Mouse (Mus musculus): ENCODE data around the gene Hist1h1c.
"Not testable (repeated sequence)": the region's sequence is repeated elsewhere in the genome, so short reads cannot be mapped to it uniquely, and the experiment has no call there.

Hist1h1c gene

GRCm38 (mm10) chr13:23744421-23745380, 6.1 kb downstream of the Hist1h1c start:
- in situ Hi-C loops (cut with MboI; ENCODE audit: low sequenced_read_pairs), result no loop called here

- in situ Hi-C loops (cut with MboI; ENCODE audit: low sequenced_read_pairs), result no loop called here
These were observed 7.0 kb downstream of the Hist1h1c start, which contains the start of gene Hist1h3c for GRCm38 (mm10) chr13:23745381-23746161. Gene Hist1h3c (minus strand): TSS chr13:23745602.

GRCm38 (mm10) chr13:23746201-23747080, 7.8 kb downstream of the Hist1h1c start, which contains the start of gene Hist1h2bb:
Gene Hist1h2bb (plus strand): TSS chr13:23746734.
- in situ Hi-C loops (cut with MboI; ENCODE audit: low sequenced_read_pairs), result not testable (repeated sequence)

- in situ Hi-C loops (cut with MboI; ENCODE audit: low sequenced_read_pairs), result no loop called here
These were observed 8.7 kb downstream of the Hist1h1c start for GRCm38 (mm10) chr13:23747081-23747891.

GRCm38 (mm10) chr13:23747892-23748288, 9.3 kb downstream of the Hist1h1c start:
- in situ Hi-C loops (cut with MboI; ENCODE audit: low sequenced_read_pairs), result no loop called here

- in situ Hi-C loops (cut with MboI; ENCODE audit: low sequenced_read_pairs), result loop anchor here (25.0 kb wide), 1 partner anchor 1712 kb away; the partner anchor contains the start of genes Hist1h2ag, Hist1h2ah, Hist1h2bj and Hist1h2bk
These were observed 11.0 kb downstream of the Hist1h1c start for GRCm38 (mm10) chr13:23749563-23750121.

GRCm38 (mm10) chr13:23750839-23751477, 12.3 kb downstream of the Hist1h1c start, which contains the start of gene Hist1h2ab:
Gene Hist1h2ab (plus strand): TSS chr13:23751126.
- in situ Hi-C loops (cut with MboI; ENCODE audit: low sequenced_read_pairs), result loop anchor here (25.0 kb wide), 1 partner anchor 1714 kb away; the partner anchor contains the start of genes Hist1h2ag, Hist1h2ah, Hist1h2bj and Hist1h2bk

GRCm38 (mm10) chr13:23751478-23751956, 12.9 kb downstream of the Hist1h1c start:
- in situ Hi-C loops (cut with MboI; ENCODE audit: low sequenced_read_pairs), result loop anchor here (25.0 kb wide), 1 partner anchor 1714 kb away; the partner anchor contains the start of genes Hist1h2ag, Hist1h2ah, Hist1h2bj and Hist1h2bk

GRCm38 (mm10) chr13:23752067-23752741, 13.6 kb downstream of the Hist1h1c start, which contains the start of gene Hist1h3b:
Gene Hist1h3b (plus strand): TSS chr13:23752267.
- in situ Hi-C loops (cut with MboI; ENCODE audit: low sequenced_read_pairs), result loop anchor here (25.0 kb wide), 1 partner anchor 1715 kb away; the partner anchor contains the start of genes Hist1h2ag, Hist1h2ah, Hist1h2bj and Hist1h2bk

- in situ Hi-C loops (cut with MboI; ENCODE audit: low sequenced_read_pairs), result loop anchor here (25.0 kb wide), 1 partner anchor 1715 kb away; the partner anchor contains the start of genes Hist1h2ag, Hist1h2ah, Hist1h2bj and Hist1h2bk
These were observed 14.1 kb downstream of the Hist1h1c start for GRCm38 (mm10) chr13:23752742-23753172.

- in situ Hi-C loops (cut with MboI; ENCODE audit: low sequenced_read_pairs), result loop anchor here (25.0 kb wide), 1 partner anchor 1716 kb away; the partner anchor contains the start of genes Hist1h2ag, Hist1h2ah, Hist1h2bj and Hist1h2bk
These were observed 14.9 kb downstream of the Hist1h1c start for GRCm38 (mm10) chr13:23753314-23754078.

- in situ Hi-C loops (cut with MboI; ENCODE audit: low sequenced_read_pairs), result loop anchor here (25.0 kb wide), 1 partner anchor 1718 kb away; the partner anchor contains the start of genes Hist1h2ag, Hist1h2ah, Hist1h2bj and Hist1h2bk
These were observed 16.4 kb downstream of the Hist1h1c start for GRCm38 (mm10) chr13:23755000-23755399.

- in situ Hi-C loops (cut with MboI; ENCODE audit: low sequenced_read_pairs), result loop anchor here (25.0 kb wide), 1 partner anchor 1719 kb away; the partner anchor contains the start of genes Hist1h2ag, Hist1h2ah, Hist1h2bj and Hist1h2bk
These were observed 18.2 kb downstream of the Hist1h1c start, which contains the start of gene Hist1h4b for GRCm38 (mm10) chr13:23756790-23757189. Gene Hist1h4b (plus strand): TSS chr13:23757013.

- in situ Hi-C loops (cut with MboI; ENCODE audit: low sequenced_read_pairs), result loop anchor here (25.0 kb wide), 1 partner anchor 1720 kb away; the partner anchor contains the start of genes Hist1h2ag, Hist1h2ah, Hist1h2bj and Hist1h2bk
These were observed 18.7 kb downstream of the Hist1h1c start for GRCm38 (mm10) chr13:23757211-23757773.

GRCm38 (mm10) chr13:23757921-23758320, 19.3 kb downstream of the Hist1h1c start:
- in situ Hi-C loops (cut with MboI; ENCODE audit: low sequenced_read_pairs), result loop anchor here (25.0 kb wide), 1 partner anchor 1721 kb away; the partner anchor contains the start of genes Hist1h2ag, Hist1h2ah, Hist1h2bj and Hist1h2bk
